Mouse (Mus musculus): ENCODE results near the gene Tob2.

Gene Tob2

DNA sequence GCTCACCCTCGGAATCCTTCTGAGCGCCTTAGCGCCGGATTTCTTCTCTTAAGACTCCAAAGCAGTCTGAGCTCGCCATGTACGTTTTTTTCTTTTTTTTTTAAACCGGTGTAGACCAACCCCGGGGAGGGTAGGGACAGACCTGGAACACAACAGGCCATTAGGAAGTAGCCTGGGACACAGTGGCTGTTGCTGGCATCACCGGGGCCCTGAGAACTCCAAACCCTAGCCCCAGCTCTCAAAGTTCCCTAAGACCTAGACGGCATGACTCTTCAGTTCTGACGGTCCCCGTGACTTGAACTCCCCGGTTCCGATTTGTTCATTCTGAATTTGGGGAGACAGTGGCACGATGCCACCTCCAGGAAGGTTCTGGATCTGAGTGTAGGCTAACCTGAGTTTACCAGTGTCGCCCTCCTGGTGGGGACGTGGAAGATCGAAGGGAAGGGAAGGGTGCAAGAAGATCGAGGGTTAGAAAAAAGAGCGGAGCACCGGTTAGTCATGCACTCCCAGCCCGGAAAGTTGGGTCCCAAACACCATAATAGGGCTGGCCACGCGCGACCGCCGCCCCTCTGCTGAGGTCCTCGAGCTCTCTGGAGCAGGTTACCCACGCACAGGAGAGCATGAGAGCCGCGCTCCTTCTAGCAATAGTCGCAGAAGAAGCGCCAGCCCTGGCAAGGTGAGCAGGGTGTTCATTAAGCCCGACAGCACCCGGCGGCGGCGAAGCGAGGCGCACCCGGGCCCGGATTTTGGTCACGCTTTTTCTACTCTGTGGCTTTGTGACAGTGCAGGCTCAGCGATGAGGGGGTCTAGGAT is at the start of gene Tob2:
Gene Tob2, minus strand, starts transcription at position 280 of the 813 bp plus-strand sequence.
- DNase-seq (ENCODE audit: low spot score): peak; percentile 55

DNA sequence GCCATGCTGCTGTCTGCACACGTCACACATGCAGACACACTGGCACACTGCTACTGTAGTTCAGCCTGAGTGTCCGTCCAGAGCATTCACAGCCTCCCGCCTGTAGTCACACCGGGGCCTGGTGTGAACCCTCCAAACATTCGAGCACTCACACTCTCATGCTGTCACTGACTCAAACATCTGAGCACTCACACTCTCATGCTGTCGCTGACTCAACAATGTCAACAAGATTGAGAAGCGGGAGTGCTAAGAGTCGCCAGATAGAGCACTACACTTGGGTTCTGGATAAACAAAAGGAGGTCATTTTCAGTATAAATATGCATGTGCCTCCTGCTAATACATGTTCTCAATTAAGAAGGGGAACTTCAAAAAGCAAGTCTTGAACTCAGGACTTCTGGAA is 49.4 kb upstream of the Tob2 start:
- no peak for DNase-seq (ENCODE audit: low spot score)

DNA sequence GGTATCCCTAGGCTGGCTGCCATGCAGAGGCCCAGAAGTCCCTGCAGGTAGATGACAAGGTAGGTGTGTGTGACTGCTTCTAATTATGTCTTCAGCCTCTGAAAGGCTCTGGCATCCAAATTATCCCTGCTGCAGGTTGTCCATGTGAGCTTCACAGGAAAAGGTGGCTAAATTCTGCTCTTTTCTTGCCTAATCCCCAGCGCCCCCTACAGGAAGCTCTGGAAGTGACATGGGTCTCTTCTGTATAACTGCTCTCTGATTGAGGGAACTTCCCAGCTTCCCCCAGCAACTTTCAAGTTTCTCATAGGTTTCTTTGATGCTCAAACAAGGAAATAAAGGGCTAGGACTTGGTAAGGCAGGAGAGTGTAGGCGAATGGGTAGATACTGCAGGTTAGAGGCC is 46.3 kb upstream of the Tob2 start:
- DNase-seq (ENCODE audit: low spot score): peak; percentile 69

DNA sequence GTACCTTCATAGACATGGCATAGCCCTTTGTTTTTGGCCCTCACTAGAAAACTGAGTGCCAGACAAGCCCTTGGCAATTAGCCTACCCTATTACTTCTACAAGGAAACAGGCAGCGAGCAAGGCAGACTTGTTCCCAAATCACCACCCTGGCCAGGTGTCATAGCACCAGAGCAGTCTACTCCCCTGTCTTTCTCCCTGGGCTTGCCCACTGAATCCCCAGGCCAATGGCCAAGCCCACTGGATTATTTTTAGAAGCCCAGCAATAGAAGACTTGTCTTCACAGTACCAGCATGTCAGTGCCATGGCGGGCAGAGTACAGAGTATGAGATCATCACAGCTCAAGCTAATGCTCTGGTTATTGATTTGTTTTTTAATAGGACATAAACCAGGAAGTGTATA is 40.2 kb upstream of the Tob2 start:
- DNase-seq (ENCODE audit: low spot score): no peak

DNA sequence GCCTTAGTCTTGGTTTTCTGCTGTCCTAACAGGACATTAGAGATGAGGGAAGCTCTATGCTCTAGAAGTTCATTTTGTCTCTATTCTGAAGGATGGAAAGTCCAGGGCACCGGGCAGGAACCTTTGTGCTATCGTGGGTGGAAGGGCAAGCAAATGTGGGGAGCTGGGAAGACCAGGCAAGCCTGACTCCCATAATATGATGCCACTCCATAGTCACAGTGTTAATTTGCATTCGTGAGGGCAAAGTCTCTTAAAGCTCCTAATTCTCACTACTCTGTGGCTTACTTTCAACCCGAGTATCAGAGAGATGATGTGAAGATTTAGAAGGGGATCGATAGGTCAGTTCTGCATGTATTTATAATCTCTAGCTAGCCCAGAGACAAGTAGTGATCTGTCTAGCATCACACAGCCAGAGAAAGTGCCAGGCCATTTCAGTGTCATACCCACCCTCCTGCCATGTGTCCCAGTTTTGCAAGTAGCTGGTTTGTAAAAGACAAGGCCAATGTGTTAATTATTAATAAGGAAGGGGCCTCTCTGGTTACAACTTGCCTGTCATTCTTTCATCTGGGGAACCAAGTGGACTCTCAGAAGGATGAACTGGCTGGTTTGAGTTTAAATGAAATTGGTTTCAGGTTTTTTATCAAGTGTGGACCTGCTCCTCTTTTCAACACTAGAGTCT is 39.1 kb upstream of the Tob2 start:
- no peak for DNase-seq (ENCODE audit: low spot score)

DNA sequence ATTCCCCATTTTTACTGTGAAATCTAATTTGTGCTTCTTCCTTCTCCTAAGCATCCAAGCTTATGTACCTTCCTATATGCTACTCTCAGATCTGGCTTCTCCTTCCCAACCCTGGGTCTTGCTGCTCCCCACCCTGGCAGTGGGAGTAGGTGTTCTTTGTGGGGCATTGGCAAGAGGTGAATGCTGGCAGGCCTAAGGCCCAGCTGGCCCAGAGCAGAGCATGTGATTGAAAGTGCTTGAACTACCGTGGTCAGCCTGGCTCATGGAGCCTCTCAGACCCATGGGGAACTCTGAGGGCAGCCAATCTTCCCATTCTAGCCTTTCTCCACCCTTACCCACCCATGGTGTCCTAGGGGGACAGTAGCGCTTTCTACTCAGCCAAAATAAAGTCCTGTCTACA is 37.8 kb upstream of the Tob2 start:
- DNase-seq (ENCODE audit: low spot score): no peak

DNA sequence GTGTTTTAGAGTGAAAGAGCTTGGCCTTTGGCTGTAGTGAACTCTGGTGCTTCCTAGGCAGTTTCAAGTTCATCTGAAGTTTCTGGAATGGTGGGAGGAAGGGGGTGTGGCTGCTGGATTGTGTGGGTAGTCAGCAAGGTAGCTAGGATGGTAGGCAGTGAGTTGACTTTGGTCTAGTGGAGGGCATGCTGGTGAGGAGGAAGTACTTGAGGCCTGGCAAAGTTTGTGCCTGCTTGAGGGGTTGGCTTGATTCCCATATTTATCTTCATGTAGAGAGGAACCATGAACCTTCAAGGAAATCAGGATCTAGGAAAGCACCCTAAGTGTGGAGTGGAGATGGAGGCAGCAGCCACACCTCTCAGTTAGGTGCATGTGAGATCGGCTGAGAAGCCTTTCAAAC is 35.4 kb upstream of the Tob2 start:
- DNase-seq (ENCODE audit: low spot score): no peak

DNA sequence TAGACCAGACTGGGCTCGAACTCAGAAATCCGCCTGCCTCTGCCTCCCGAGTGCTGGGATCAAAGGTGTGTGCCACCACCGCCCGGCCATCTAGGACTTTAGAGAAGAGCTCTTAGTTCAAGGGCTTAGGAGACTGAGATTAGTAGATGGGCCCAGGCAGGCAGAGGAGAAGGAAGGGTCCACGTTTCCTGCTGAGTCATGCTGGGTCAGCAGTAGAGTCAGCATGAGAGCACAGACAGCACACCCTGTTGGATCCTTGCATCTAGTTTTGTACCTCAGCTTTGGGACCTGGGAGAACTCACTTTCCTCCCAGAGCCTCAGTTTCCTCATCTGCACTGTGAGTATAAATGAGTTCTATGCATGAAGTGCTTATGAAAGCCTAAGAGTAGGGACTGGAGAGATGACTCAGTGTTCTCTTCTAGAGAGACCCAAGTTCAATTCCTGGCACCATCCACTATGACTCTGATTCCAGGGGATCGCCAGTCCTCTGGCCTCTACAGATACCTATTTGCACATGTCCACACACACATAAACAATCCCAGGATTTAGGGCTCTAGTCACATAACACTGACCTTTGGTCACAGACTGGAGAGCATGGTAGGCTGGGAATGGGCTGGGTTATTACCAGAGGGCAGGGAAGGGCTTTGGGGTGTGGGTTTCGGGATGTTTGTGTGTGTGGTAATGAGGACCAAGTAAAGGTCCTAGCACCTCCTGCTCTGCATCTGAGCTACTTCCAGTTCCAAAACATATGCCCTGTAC is 33.4 kb upstream of the Tob2 start:
- no peak for DNase-seq (ENCODE audit: low spot score)

DNA sequence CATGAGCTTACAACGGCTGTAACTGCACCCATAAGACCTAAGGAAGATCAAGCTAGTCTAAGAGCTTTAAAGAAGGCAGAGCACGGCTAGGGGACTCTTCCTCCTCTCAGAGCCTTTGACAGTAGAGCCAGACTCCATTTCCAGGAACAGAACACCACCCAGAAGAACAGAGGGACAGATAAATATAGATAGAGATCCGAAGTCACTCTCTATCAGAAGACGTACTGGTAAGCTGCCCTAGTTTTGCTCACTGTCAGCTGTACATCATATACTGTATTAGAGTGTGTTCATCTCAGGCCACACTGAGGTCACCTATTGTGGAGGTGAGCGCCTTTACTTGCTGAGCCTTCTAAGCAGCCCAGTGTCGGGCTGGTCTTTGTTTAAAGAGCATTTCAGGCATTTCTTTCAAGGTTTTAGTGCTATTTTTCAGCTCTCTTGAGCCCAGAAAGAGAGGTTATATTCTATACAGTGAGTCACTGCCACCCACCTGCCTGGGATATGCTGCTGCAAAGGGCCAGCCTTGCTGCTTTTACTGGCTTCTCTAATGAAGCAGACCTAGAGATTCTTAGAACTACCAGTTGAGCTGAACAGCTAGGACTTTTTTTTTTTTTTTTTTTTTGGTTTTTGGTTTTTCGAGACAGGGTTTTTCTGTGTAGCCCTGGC is 32.7 kb upstream of the Tob2 start:
- no peak for DNase-seq (ENCODE audit: low spot score)

DNA sequence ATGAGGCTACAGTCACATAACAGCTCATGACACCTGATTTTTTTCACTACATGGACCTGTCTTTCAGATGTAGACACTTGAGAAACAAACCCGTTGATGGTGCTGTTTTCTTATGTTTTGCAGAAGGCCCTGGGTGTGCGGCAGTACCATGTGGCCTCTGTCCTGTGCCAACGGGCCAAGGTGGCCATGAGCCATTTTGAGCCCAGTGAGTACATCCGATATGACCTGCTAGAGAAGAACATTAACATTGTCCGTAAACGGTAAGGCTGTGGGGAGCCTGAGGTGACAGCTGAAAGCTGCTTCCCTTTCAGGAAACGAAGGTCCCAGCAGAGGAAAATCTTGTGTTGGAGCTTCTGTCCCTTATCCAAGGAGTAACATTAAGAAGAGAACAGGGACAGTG is 30.6 kb upstream of the Tob2 start:
- no peak for DNase-seq (ENCODE audit: low spot score)

DNA sequence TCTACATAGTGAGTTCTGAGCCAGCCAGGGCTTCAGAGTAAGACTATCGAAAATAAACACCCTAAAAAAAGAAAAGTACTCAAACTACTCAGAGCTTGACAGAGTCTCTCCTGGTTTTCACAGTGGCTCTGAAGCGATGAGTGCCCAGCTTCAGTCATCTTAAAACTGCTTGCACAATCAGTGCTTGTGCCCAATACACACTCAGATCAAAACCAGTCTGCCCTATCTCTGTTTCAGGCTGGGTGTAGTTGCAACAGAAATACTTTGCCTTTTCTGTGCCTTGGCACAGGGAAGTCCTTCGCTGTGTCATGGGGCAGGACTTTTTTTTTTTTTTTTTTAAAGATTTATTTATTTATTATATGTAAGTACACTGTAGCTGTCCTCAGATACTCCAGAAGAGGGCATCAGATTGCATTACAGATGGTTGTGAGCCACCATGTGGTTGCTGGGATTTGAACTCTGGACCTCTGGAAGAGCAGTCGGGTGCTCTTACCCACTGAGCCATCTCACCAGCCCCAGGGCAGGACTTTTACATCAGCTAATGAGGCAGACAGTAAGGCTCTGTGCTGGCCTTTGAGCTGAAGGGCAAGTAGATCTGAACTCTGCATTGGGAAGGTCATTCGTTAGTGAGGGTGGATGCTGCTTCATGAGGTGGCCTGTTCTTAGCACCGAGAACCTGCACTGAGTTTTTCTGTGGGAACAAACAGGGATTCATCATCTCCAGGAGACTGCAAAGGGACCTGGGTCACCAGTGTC is 28.4 kb upstream of the Tob2 start:
- peak; percentile 72 for DNase-seq (ENCODE audit: low spot score)

DNA sequence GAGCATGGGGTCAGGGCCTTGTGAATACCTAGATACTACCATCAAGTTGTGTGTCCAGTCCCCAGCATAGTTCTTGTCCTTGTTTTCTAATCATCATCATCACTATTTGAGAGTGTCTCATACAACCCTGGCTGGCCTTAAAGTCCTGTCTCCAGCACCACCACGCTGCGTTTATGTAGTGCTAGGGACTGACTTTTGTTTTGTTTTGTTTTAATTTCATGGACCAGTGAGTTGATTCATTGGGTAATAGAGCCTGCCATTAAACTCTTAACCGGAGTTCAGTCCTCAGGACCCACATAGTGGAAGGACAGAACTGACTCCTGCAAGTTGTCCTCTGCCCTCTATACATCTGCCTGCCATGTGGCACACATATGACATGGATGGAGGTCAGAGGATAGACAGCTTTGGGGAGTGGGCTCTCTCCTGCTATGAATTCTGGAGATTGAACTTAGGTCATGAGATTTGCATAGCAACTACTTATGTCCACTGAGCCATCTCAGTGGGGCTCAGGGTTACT is 26.9 kb upstream of the Tob2 start:
- DNase-seq (ENCODE audit: low spot score): no peak

DNA sequence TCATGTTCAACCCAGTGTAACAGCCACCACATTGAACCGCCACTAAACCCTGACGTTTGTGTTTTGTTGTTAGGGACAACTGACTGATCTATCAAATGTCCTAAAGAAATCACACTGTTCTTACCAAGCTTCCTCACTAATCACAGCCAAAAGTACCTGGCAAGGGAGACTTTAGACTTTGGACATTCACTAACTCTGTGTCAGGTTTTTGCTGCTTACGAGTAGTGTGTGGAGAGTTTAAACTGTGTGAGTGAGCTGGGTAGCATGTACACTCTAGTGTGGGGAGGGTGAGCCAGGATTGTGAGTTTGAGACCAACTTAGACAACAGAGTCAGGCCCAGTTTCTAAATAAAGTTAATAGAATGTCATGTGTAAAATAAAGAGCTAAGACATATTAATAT is 23.8 kb upstream of the Tob2 start:
- no peak for DNase-seq (ENCODE audit: low spot score)

DNA sequence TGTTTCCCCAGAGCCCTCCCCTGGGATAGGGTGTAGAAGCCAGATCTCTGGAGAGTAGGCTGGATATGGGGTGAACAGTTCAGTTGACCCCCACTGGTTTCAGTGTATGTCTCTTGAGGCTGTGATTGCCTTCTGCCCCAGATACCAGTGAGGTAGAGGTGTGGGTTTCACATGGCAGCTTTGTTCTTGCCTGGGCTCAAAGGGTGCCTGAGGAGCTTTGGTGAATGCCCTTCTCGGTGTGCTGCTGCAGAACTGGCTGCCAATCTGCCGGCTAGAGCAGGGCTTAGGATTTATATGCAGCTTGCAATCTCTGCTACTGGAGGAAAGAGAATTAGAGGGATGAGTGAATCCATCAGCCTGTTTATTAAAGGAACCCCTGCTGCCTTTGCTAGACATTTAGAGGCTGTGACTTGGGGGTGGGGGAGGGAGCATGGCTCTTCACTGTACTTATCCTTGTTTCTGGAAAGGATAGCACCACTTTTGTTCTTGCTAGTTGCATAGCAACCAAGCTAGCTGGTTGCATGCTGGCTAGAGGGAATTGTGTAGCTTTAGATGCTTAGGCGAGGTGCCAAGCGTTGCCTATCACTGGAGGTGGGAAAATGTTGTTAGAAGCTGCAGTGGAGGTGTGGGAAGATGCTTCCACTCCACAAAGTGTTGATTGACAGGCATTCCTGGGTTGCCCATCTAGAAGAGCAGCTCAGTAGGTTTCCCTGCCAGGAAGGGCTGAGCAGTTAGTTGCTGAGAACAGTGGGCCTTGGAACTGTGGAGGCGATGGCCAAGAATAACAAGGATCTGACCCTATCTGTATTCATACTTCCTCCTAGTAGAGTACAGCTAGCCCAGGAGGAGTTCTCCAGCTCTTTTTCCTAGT is 21.2 kb upstream of the Tob2 start:
- no peak for DNase-seq (ENCODE audit: low spot score)

DNA sequence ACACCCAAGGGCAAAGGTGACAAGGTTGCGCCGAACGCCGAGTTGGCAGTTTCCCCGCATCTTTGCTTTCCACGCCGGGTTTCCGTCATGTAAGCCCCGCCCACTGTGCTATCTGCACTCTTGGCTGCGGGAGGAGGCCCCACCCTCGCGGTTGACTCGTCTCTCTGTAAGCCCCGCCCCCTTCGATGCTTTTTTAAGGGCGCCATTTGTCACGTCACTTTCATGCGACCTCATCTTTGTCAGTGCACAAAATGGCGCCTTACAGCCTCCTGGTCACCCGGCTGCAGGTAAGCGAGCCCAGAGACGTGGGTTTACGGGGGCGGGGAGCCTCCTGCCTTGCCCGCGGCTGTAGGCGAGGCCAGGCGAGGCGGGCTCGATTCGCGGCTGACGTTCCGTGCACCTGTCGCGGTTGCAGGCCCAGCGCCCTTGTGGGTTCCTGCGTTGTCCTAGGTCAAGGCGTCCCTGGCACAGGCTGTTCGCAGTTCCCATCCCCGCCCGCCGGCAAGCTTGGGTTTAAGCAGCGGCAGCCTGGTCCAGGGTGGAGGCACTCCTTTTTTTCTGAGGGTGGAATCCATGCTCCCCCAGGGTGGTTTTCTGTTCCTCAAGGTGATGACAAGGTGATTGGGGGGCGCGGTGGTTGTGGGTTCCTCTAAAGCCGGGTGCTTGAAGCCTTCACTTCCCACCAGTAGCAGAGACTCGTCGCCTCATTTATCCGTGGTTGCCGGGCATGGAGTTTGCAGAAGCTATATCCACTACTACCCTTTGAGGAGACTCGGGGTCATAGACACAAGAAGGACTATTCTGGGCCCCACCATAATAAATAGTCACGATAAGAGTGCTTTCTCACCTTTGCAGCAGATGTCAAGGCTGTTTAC is 13.9 kb upstream of the Tob2 start, which contains the start of gene Aco2:
Gene Aco2, plus strand, starts transcription at position 48 of the 875 bp plus-strand sequence.
- peak; percentile 99 for DNase-seq (ENCODE audit: low spot score)

DNA sequence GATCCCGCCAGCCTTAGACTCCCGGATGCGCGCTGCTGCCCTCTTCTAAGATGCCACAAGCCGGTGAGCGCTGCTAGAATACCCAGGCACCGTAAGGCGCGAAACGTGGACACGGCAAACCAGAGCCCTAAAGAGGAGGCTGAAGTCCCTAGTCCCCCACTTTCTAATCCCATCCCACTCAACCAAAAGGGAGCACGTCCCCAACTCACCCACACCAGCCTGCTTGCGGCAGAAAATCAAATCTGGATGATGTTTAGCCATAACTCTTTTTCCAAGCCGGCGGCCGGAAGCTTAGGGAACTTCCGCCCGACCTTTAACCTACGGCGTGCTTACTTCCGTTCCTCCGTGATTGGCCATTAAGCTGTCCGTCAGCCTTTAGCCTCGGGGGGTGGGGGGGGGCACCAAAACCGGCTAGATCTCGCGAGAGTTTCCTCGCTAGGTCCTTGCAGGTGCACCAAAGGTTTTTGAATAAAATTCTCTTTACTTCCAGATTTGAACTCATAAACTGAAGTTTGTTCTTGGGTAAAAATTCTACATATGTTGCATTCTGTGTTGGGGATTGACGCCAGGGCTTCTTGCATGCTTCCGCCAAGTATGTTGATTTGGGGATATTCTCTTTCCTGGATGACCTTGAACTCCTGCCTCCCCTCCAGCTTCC is 13.1 kb upstream of the Tob2 start, which contains the start of gene Phf5a:
Gene Phf5a, minus strand, starts transcription at position 308 of the 658 bp plus-strand sequence.
- DNase-seq (ENCODE audit: low spot score): peak; percentile 96

DNA sequence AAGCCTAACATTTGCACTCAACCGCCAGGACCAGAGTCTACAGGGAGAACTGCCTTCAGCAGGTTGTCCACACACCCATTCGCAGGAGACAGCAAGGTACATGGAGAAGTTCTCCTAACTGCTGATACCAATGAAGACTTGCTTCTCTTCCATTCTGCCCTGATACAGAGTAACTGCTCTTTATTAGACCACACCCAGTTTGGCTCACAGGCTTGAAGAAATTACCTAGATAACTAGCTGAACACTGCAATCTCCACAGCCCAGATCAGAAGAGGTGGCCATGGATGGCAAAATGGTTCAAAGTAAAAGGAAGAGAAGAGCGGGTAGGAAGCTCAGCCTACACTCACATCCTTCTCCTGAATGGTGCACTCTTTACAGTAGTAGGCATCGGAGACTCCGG is 11.4 kb upstream of the Tob2 start:
- no peak for DNase-seq (ENCODE audit: low spot score)

DNA sequence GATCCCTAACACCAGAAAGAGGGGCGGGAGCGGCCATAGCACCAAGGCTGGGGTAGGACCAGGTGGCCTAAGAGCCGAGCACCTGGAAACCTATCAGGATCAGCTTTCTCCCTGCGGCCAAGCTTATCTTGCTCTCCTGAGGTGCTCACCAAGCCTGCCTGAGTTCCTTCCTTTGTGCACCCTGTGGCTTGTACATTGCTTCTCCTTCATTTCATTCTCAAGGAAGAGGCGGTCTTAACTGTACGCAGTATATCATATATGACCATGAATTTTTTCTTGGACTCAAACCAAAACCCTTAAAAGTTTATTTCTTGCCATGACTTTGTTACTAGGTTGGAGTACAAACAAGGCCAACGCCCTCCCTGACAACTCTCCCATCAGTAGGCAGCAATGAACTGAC is 5.6 kb upstream of the Tob2 start:
- DNase-seq (ENCODE audit: low spot score): no peak

Measured in adipocyte (in vitro differentiated cells).